Comparison of ENCODE assay signal across 8 mouse cellular contexts in the genomic region with DNA sequence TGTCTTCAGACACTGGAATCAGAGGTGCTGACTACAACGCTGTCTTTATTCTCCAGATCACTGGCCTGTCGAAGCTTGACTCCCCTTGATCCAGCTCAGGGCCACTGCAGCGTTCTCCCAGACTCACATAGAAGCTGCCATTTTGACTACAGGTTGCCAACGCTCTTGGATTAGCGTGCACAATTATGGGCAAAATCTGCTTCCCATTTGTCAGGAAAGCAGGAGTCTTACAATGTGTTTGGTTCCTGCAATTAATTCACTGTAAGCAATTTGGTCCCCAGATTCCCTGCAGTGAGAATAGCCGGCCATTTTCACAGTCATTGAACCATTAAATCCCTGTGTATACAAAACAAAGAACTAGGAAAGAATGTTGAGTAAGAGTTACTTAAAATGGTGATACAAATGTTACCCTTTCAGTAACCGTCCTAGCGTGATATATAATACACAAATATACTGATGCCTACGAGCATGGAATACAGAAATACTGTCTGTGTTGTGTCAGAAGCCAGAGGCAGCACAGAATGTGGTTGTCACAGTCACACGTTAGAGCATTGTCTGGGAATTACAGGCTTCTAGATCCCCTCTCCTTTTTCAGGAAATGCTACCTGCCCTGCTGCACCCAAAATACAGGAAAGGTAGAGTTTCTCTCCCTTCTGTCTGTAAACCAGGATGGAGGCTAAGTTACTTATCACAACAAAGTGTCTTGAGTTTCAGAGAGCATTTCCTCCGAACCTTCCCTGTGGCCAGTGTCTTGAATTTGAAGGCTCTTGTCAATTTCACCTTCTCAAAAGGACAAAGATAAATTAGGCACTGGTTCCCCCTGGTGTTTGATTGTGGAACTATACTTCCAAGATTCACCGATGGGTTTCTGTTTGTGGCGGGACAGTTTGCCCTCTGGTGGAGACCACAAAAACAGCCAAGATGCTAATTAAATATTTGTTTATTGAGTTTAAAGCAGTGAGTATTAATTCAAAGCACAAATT. TPM values are rescaled to one million over a fixed set of nuclear protein-coding genes. Genes with fewer than 3 reads are reported as not detected.
A peak's percentile ranks its signal among the peaks of the same experiment; 100 is the strongest.
DNase-seq lines count a peak whose midpoint lies in the region.

No protein-coding gene starts in this region.

- 24% methylated on average over 13 of the region's 13 CpGs for WGBS in forebrain, embryonic 10.5 days

- no peaks in the 10 kb centered on the region for H3K36me3 ChIP-seq in forebrain, embryonic 10.5 days (replicated peaks)

- peaks cover 11% of the 10 kb centered on the region for H3K4me1 ChIP-seq in forebrain, embryonic 10.5 days

- no peaks in the 10 kb centered on the region for H3K9me3 ChIP-seq in forebrain, embryonic 10.5 days

- 0 out of 2 replicates have a peak overlapping the region, but pooled peaks have one; percentile 57 for H3K27ac ChIP-seq in forebrain, embryonic 10.5 days

- H3K4me3 ChIP-seq in forebrain, embryonic 10.5 days = peak overlapping the region; percentile 31

- DNase-seq in NIH3T3 (ENCODE audit: low read depth) = peak; percentile 94
- DNase-seq in c-Kit-positive CD71-negative TER-119-negative erythroid progenitor cells, embryonic 14.5 days (ENCODE audit: low read depth) = peak; percentile 93
- DNase-seq in forebrain, embryonic 10.5 days (ENCODE audit: extremely low spot score, low spot score) = peak; percentile 66
- DNase-seq in heart, postnatal 4 days = peak; percentile 90
- DNase-seq in layer of hippocampus, adult 9-11 months = peak; percentile 86
- DNase-seq in lung, postnatal 36 days = peak; percentile 99
- DNase-seq in retina, postnatal 7 days (ENCODE audit: low read depth, low spot score) = peak; percentile 89
- peak; percentile 79 for DNase-seq in yolk sac, embryonic 10.5 days (ENCODE audit: low spot score)

- peaks cover 15% of the 10 kb centered on the region; the same call in 1 of the 2 replicates for H3K27me3 ChIP-seq in forebrain, embryonic 10.5 days (ENCODE audit: poor library complexity, severe bottlenecking)

RNA-seq across cellular contexts. Expression of gene Tmem170b, which starts 34.0 kb away (rescaled TPM):
- polyA plus RNA-seq in forebrain, embryonic 10.5 days (2016; fragmentation: Nextera tagmentation; extraction: Ambion mirVana) = 11.4 and 12.2 TPM in 2 replicates
- 10 to 100 TPM; 25.4 to 26.2 TPM for total RNA-seq in heart, postnatal 4 days (2021)

Comparison
In these comparisons a context has a peak if more than half of its experiments do, and no peak if none do; other contexts are left out.
1. Peak in every context shown above with its lines: DNase-seq, H3K4me3 ChIP-seq and H3K27ac ChIP-seq.